Mouse (Mus musculus) CH12.LX (cell line): ENCODE data around the gene Olfr57. TPM values are rescaled to one million over a fixed set of nuclear protein-coding genes. Genes with fewer than 3 reads are reported as not detected.
"Not testable (repeated sequence)": the region's sequence is repeated elsewhere in the genome, so short reads cannot be mapped to it uniquely, and the experiment has no call there.

Experiments used
- DNase-seq: peaks from one replicate; pipeline ENCODE4 v3.0.0-alpha.2; 2013; ENCODE audit errors: extremely low read depth
- H3K27ac ChIP-seq: 2 replicates; pipeline ENCODE4 v1.5.1; 2012; ENCODE audit warnings: low read depth, mild to moderate bottlenecking, control low read depth, moderate library complexity; ENCODE audit not compliant: insufficient read depth
- H3K27me3 ChIP-seq: replicated peaks from 2 replicates; pipeline ENCODE3; 2012; ENCODE audit warnings: inconsistent platforms
- H3K36me3 ChIP-seq, 2 experiments: replicated peaks in 1 of 2; 2 replicates each; pipeline versions ENCODE3 to v1.6.1; 2012; ENCODE audit warnings: inconsistent platforms in 1 of 2, low read length in 1 of 2, mild to moderate bottlenecking in 1 of 2, mixed read lengths in 1 of 2, moderate library complexity in 1 of 2; ENCODE audit not compliant: control insufficient read depth in 1 of 2, insufficient read depth in 1 of 2
- H3K4me1 ChIP-seq, 2 experiments: 2 replicates each; pipeline ENCODE4 v1.6.1; 2012; ENCODE audit warnings: inconsistent platforms in 1 of 2, moderate library complexity in 1 of 2; ENCODE audit not compliant: insufficient read depth in 2 of 2, control insufficient read depth in 1 of 2
- H3K4me2 ChIP-seq: 2 replicates; pipeline ENCODE4 v1.6.1; 2012; ENCODE audit warnings: low read depth, mild to moderate bottlenecking, control low read depth; ENCODE audit not compliant: poor library complexity, insufficient read depth, severe bottlenecking
- H3K4me3 ChIP-seq, 3 experiments: fragments of 150-350 bp in 1 of 3; sonication (generic) in 1 of 3; replicated peaks in 1 of 3; 2 replicates each; pipeline versions ENCODE3 to v1.5.1; 2011 to 2012; ENCODE audit warnings: low read depth in 2 of 3, low read length in 2 of 3, mild to moderate bottlenecking in 2 of 3, moderate library complexity in 2 of 3, control low read depth in 1 of 3, improper control_type of control experiment in 1 of 3, inconsistent platforms in 1 of 3, mixed read lengths in 1 of 3; ENCODE audit not compliant: poor library complexity in 1 of 3
- H3K79me2 ChIP-seq: replicated peaks from 2 replicates; pipeline ENCODE4 v1.6.1; 2012; ENCODE audit warnings: mild to moderate bottlenecking, moderate library complexity; ENCODE audit not compliant: control insufficient read depth, poor library complexity, insufficient read depth, severe bottlenecking; ENCODE audit errors: extremely low read depth
- H3K9ac ChIP-seq: 2 replicates; pipeline ENCODE4 v1.6.1; 2012; ENCODE audit warnings: low read depth, mild to moderate bottlenecking, control low read depth, moderate library complexity; ENCODE audit not compliant: insufficient read depth
- H3K9me3 ChIP-seq: replicated peaks from 2 replicates; pipeline ENCODE3; 2012; ENCODE audit warnings: low read length, inconsistent platforms, mixed read lengths
- E2F4 ChIP-seq: IDR thresholded peaks from 2 replicates; pipeline ENCODE4 v1.6.1; 2011; ENCODE audit warnings: low read depth, low read length, improper control_type of control experiment; ENCODE audit not compliant: insufficient replicate concordance
- GABPA ChIP-seq: IDR thresholded peaks from 2 replicates; pipeline ENCODE4 v1.6.1; 2012; ENCODE audit warnings: low read depth, low read length, improper control_type of control experiment, inconsistent platforms; ENCODE audit not compliant: insufficient replicate concordance
- HCFC1 ChIP-seq: IDR thresholded peaks from 2 replicates; pipeline ENCODE4 v1.6.1; 2012; ENCODE audit warnings: low read depth, mild to moderate bottlenecking, inconsistent platforms, low read length, improper control_type of control experiment
- JUND ChIP-seq: conservative IDR thresholded peaks from 2 replicates; pipeline ENCODE4 v1.6.1; 2011; ENCODE audit warnings: low read depth, low read length, improper control_type of control experiment
- MAFK ChIP-seq: IDR thresholded peaks from 2 replicates; pipeline ENCODE4 v1.6.1; 2011; ENCODE audit warnings: low read length, improper control_type of control experiment; ENCODE audit not compliant: insufficient replicate concordance
- MAZ ChIP-seq: IDR thresholded peaks from 2 replicates; pipeline ENCODE4 v1.6.1; 2012; ENCODE audit warnings: low read depth, mild to moderate bottlenecking, inconsistent platforms, low read length, improper control_type of control experiment, moderate library complexity
- MEF2A ChIP-seq: IDR thresholded peaks from 2 replicates; pipeline ENCODE4 v1.6.1; 2014; ENCODE audit warnings: low read depth, mild to moderate bottlenecking, inconsistent platforms, low read length, improper control_type of control experiment, borderline replicate concordance
- MXI1 ChIP-seq: IDR thresholded peaks from 2 replicates; pipeline ENCODE4 v1.6.1; 2011; ENCODE audit warnings: mild to moderate bottlenecking, low read depth, low read length, improper control_type of control experiment
- NRF1 ChIP-seq: IDR thresholded peaks from 2 replicates; pipeline ENCODE4 v1.6.1; 2014; ENCODE audit warnings: low read depth, mild to moderate bottlenecking, inconsistent platforms, low read length, improper control_type of control experiment, moderate library complexity
- PAX5 ChIP-seq: IDR thresholded peaks from 2 replicates; pipeline ENCODE4 v1.6.1; 2012; ENCODE audit warnings: low read length, inconsistent platforms, mixed read lengths
- RCOR1 ChIP-seq: conservative IDR thresholded peaks from 2 replicates; pipeline ENCODE4 v1.6.1; 2012; ENCODE audit warnings: low read depth, mild to moderate bottlenecking, inconsistent platforms, low read length, improper control_type of control experiment
- SMC3 ChIP-seq: IDR thresholded peaks from 2 replicates; pipeline ENCODE4 v1.6.1; 2011; ENCODE audit warnings: low read depth, low read length, improper control_type of control experiment
- TCF12 ChIP-seq: IDR thresholded peaks from 2 replicates; pipeline ENCODE4 v1.6.1; 2014; ENCODE audit warnings: low read depth, mild to moderate bottlenecking, inconsistent platforms, low read length, improper control_type of control experiment
- UBTF ChIP-seq: IDR thresholded peaks from 2 replicates; pipeline ENCODE4 v1.6.1; 2012; ENCODE audit warnings: low read depth, mild to moderate bottlenecking, inconsistent platforms, low read length, improper control_type of control experiment, moderate library complexity
- USF1 ChIP-seq: IDR thresholded peaks from 2 replicates; pipeline ENCODE4 v1.6.1; 2014; ENCODE audit warnings: low read depth, mild to moderate bottlenecking, inconsistent platforms, low read length, improper control_type of control experiment
- ZC3H11A ChIP-seq: IDR thresholded peaks from 2 replicates; pipeline ENCODE4 v1.6.1; 2012; ENCODE audit warnings: low read depth, mild to moderate bottlenecking, inconsistent platforms, low read length, improper control_type of control experiment
- ZNF384 ChIP-seq: IDR thresholded peaks from 2 replicates; pipeline ENCODE4 v1.6.1; 2012; ENCODE audit warnings: low read depth, low read length, improper control_type of control experiment, inconsistent platforms
- dilution Hi-C: fragments of 300-500 bp; cut with MboI; formaldehyde crosslinking; loops from 2 replicates; pipeline ENCODE4 v1.14.3; 2020; ENCODE audit warnings: low sequenced_read_pairs; ENCODE audit not compliant: extremely low pct_unique_long_range_greater_than_20kb, extremely low pct_ligation_motif_present
- in situ Hi-C: fragments of 300-500 bp; cut with MboI; formaldehyde crosslinking; loops from 3 replicates; pipeline ENCODE4 v1.14.3; 2019; ENCODE audit warnings: low sequenced_read_pairs, low pct_ligation_motif_present, low pct_unique_long_range_greater_than_20kb, mixed read lengths
- polyA plus RNA-seq: library from polyadenylated mRNA; unstranded; fragments of >175 nt; gene quantifications from 2 replicates; pipeline ENCODE4 v1.2.1, GENCODE M21; 2012; ENCODE audit warnings: low read depth; ENCODE audit not compliant: insufficient read length
- total RNA-seq, 2 experiments: library from RNA; depleted of rRNA; stranded (reverse); fragments of 300-350 nt in 1 of 2; fragments of >200 nt in 1 of 2; gene quantifications; 2 replicates each; pipeline ENCODE4 v1.2.3; 2012 to 2014

Olfr57 gene
- not detected in 2 replicates for total RNA-seq (2012; rRNA removed)
- total RNA-seq (2014; rRNA removed), result not detected in 2 replicates
- polyA plus RNA-seq, result not detected in 2 replicates

DNA sequence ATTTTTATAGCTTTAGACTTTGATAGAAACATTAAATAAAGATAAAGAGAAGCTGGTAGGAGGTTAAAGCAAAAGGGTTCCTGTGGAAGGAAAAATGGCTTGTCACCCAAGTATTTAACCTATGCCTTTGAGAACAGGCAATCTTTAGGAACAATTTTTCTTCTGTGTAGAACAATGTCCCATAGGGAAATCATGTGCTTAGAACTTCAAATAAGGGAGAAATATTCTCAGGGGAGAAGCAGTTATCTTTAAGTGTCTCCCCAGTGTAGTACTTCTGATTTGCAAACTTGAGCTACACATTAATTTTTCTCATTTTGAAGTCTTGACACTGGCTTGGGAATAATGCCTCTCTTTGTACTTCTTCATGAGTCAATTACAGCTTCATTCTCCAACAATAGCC lies at the start of gene Olfr57:
Gene Olfr57, plus strand, starts transcription at position 301 of the 400 bp plus-strand sequence.
- Histone ChIP-seq H3K27me3 (no peaks in the 10 kb centered on the region), H3K4me2 (no peak within 1 kb of the TSS), H3K9ac (no peak within 1 kb of the TSS), H3K9me3 (no peaks in the 10 kb centered on the region), H3K79me2 (no peaks in the 10 kb centered on the region), H3K36me3 (no peaks in the 10 kb centered on the region), H3K4me3 (no peak within 1 kb of the TSS), H3K27ac (no peak within 1 kb of the TSS), H3K4me1 (no peaks in the 10 kb centered on the region)
- in situ Hi-C loops (no loop called here), dilution Hi-C loops (no loop called here)
- no peak for TF ChIP-seq MAZ
- no peak for DNase-seq

DNA sequence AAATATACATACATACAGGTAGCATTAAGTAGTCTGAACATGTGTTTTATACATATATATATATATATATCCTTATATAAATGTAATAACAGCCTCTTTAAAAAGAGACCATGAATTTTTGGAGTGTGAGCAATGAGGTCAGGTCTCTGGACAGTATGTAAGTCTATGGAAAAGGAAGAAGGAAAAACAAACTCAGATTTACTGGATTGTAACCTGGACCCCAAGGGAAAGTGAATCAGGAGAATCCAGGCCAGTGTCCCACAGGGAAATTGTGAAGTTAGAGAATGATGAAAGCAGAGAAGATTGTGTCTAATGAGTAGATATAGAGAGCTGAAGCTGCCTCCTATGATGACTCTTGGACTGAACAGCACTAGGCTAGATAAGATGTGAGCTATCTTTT lies 47.8 kb upstream of the Olfr57 start, which contains the start of gene Olfr1352:
Gene Olfr1352, plus strand, starts transcription at position 301 of the 400 bp plus-strand sequence.
- no peak within 1 kb of the TSS for H3K4me3 ChIP-seq
- peaks cover 8% of the 10 kb centered on the region for H3K27me3 ChIP-seq
- H3K27ac ChIP-seq, result no peak within 1 kb of the TSS
- H3K79me2 ChIP-seq, result no peaks in the 10 kb centered on the region
- DNase-seq, result no peak
- H3K4me1 ChIP-seq, result no peaks in the 10 kb centered on the region
- no peak within 1 kb of the TSS for H3K4me2 ChIP-seq
- TF ChIP-seq JUND, result no peak
- TF ChIP-seq UBTF, result no peak
- TF ChIP-seq RCOR1, result no peak
- no peak for TF ChIP-seq MXI1
- no peak within 1 kb of the TSS for H3K9ac ChIP-seq
- H3K36me3 ChIP-seq, result no peaks in the 10 kb centered on the region
- in situ Hi-C loops (no loop called here), dilution Hi-C loops (no loop called here)
- H3K9me3 ChIP-seq, result no peaks in the 10 kb centered on the region

DNA sequence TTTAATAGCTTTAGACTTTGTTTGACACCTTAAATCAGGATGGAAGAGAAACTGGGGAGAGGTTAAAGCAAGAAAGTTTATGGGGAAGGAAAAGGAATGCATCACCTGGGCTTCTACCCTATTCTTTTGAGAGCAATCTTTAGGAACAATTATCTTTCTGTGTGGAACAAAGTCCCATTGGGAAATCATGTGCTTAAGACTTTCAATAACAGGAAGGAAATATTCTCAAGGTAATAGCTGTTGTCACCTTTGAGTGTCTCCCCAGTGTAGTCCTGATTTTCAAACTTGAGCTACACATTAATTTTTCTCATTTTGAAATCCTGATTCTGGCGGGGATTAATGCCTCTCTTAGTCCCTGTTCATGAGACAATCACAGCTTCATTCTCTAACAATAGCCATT lies 16.4 kb upstream of the Olfr57 start, which contains the start of gene Olfr1351:
Gene Olfr1351, plus strand, starts transcription at position 301 of the 400 bp plus-strand sequence.
- H3K9me3 ChIP-seq, result peaks cover 2% of the 10 kb centered on the region
- peaks cover 2% of the 10 kb centered on the region for H3K27me3 ChIP-seq
- no peak for TF ChIP-seq NRF1
- no peak for TF ChIP-seq GABPA
- no peak for TF ChIP-seq ZNF384
- TF ChIP-seq UBTF, result no peak
- no peak for TF ChIP-seq SMC3
- no peak for TF ChIP-seq E2F4
- TF ChIP-seq MAFK, result no peak
- no peak for TF ChIP-seq TCF12
- no peak for TF ChIP-seq MAZ
- no peak for TF ChIP-seq HCFC1
- no peak for TF ChIP-seq MEF2A
- TF ChIP-seq ZC3H11A, result no peak
- no peak for TF ChIP-seq MXI1
- TF ChIP-seq USF1, result no peak
- TF ChIP-seq PAX5, result no peak
- TF ChIP-seq JUND, result no peak
- H3K9ac ChIP-seq, result no peak within 1 kb of the TSS
- H3K4me2 ChIP-seq, result no peak within 1 kb of the TSS
- H3K4me3 ChIP-seq, result no peak within 1 kb of the TSS
- in situ Hi-C loops, result no loop called here
- H3K36me3 ChIP-seq, result no peaks in the 10 kb centered on the region
- H3K27ac ChIP-seq, result no peak within 1 kb of the TSS
- DNase-seq, result no peak
- dilution Hi-C loops, result no loop called here
- no peaks in the 10 kb centered on the region for H3K4me1 ChIP-seq
- H3K79me2 ChIP-seq, result no peaks in the 10 kb centered on the region

DNA sequence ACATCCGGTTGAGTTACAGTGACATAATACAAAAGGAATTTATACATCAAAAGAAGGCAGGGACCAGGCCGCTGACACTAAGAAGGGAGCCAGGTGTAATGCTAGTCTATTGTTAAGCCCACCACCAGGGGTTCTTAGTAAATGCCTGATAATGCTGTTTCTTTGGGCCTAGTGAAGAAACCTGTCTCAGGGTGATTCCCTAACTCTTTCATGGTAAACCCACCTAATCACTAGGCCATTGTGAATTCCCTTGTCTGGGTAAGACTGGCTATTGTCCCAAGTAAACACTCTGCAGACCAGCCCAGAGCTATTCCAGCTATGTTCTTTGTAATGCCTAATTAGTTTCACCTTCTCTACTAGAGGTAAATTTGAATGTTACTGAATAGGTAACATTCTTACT lies 13.9 kb downstream of the Olfr57 start:
- dilution Hi-C loops, H3K4me1 ChIP-seq, DNase-seq, H3K36me3 ChIP-seq, H3K27ac ChIP-seq, in situ Hi-C loops, H3K9ac ChIP-seq, H3K4me2 ChIP-seq, H3K4me3 ChIP-seq, H3K9me3 ChIP-seq, H3K27me3 ChIP-seq, H3K79me2 ChIP-seq: not testable (repeated sequence)
